Mouse (Mus musculus) embryo, embryonic 10 days (tissue): Measurements from ENCODE around the gene Zswim1.
A peak's percentile ranks its signal among the peaks of the same experiment; 100 is the strongest.

Experiments used
- DNase-seq: peaks from one replicate; pipeline ENCODE4 v3.0.0-alpha.2; 2015; ENCODE audit warnings: low spot score

The Zswim1 gene

DNA sequence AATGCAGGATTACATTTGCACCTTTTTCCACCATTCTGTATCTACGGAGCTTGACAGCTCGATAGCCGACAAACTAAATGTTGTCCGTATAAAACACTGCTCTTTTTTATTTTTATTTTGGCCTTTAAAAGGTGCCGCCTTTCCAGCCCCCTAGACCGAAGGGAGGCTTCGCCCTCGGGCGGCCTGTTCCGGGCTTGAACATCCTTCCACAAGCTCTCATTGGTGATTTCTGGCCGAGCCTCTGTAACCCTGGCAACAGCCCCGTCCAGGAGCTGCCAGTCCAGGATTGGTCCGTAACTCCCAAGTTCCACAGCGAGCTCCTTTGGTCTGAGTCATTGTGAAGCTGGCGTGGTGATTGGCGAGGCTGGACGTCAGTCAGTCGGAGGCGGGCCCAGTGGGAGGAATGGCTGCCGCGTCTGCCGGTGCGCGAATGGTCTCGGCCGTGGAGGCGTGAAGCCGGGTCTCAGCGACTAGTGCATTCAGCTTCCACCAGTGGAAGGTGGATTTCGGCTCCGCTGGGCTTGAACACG lies at the start of gene Zswim1:
Gene Zswim1, plus strand, starts transcription at position 51 of the 530 bp plus-strand sequence.
- DNase-seq, result peak; percentile 99

DNA sequence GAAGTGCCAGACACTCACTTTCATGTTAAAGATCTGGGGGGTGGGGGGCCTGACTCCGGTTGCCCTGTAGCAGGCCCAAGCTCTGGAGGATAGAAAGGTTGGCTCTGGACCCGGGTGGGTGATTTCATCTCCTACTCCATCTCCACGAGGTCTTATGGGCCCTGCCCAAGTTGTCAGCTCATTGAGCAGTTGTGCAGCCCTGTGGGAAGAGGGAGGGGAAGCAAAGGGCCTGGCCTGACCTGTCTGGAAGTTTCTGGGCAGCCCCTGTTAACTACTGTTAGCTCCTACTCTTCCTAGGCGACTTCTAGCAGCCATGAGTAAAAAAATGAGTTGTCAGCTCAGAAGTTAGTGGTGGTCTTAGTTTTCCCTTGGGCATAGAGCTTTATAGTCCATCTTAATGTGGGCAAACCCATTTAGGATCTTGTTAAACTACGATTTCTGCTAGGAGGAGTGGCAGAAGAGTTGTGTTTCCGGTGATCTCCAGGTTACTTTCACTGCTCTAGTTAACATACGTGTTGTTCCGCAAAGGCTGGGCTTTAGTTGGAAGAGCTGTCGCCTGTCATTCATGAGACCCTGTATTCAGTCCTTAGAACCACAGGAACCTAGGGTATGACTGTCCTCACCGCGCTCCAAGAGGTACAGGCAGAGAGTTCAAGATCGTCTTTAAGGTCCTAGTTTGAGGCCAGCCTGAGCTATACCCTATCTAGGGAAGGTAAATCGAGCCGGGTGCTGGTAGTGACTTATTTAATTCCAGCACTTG lies 49.1 kb upstream of the Zswim1 start:
- DNase-seq, result no peak

DNA sequence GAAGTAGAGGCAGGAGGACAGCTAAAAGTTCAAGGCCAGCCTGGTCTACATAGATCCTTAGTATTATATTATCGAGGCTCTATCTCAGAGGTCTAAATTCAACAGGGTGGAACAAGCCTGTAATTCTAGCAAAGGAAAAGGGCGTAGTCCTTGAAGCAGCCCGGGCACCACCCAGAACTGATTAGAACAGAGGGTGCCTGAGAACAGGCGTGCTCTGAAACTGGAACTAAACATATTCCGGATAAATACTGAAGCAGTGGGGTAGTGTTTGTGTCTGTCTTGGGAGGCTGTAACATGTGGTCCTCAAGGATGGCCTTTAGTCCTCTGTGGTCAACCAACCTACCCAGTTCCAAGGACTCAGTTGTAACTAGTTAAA lies 48.5 kb upstream of the Zswim1 start:
- no peak for DNase-seq

DNA sequence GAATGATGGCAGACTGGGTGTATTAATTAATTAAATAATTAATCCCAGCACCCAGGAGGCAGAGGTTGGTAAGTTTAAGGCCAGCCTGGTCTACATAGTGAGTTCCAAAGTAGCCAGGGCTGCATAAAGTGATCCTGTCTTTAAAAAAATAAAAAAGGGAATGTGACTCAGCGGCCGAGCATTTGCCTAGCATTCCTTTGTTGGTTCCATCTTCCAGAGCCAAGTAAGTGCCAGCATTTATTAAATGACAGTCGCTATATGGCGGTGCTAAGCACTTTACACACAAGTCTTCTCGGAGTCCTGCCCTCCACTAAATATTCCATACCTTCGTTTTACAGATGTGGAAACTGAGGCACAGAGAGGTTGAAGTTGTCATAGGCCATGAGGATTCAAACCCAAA lies 46.4 kb upstream of the Zswim1 start:
- DNase-seq, result no peak

DNA sequence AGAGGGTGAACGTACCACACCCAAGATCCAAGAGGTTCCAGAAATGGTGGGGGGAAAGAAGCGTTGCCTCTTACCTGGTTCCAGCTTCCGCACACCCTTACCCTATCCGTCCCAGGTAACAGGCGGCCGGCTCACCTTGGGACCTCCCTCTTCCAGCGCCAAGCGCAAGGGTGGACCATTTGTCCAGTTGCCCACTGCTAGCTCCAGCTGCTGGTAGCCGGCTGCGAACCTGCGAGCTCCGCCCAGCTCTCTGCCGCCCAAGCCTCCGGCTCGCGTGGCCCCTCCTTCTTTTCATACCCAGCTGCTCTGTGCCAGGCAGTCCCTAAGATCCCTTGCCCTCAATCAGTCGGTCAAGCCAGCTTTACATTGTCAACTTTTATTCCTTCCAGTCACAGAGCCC lies 45.7 kb upstream of the Zswim1 start:
- DNase-seq, result no peak

DNA sequence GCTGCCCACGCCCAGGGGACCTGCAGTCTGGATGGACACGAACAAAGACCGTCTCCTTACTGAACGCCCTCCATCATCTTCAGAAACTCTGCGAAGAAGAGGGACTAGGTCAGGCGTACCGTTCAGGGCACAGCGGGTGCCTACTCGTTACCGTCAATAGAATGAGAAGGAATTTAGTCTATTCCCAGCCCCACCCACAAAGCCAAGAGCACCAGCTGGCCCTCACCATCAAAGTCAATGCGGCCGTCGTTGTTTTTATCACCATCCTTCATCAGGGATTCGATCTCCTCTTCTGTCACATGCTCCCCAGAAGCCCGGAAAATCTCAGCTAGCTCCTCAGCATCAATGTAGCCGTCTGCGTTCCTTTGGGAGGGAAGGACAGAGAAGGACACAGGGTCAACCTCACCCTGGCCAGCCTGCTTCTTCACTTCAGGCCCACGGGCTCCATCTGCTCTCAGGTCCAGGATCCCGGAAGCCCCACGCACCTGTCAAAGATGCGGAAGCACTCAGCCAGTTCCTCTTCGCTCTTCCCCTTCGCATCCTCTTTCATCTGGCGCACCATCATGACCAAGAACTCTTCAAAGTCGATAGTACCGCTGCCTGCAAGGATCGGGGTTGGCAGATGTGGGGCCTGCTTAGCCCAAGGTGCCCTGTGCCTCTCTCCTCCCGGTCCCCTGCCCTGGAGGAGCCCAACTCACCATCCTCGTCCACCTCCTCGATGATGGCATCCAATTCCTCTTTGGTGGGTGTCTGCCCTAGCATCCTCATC lies 45.1 kb upstream of the Zswim1 start:
- no peak for DNase-seq

DNA sequence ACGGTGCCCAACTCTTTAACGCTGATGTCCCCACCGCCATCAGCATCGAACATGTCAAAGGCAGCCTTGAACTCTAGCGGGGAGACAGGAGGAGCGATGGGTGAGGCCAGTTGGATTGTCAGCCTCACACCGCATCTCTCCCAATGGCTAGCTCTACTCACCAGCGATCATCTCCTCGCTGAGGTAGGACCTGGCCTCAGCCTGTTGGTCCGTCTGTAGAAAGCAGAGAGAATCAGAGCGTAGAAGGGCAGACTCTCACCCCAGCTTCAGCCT lies 44.5 kb upstream of the Zswim1 start:
- DNase-seq, result no peak

DNA sequence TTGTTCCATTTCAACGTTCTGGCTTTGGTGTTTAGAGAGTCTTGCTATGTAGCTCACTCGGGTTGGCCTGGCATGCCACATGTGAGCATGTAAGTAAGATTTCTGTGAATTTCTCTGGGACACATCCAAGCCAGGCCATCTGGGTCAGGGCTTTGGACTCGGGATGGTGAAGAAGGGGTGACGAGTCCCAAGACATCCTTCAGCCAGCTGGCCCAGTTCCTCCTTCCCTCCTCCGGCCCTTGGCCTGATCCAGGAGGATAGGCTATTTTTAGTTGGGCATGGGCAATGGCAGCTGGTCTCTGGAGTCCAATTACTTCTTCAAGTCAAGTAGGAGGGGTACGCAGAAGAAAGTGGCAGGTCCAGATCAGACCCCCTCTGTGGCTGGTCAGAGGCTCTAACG lies 43.7 kb upstream of the Zswim1 start:
- no peak for DNase-seq

DNA sequence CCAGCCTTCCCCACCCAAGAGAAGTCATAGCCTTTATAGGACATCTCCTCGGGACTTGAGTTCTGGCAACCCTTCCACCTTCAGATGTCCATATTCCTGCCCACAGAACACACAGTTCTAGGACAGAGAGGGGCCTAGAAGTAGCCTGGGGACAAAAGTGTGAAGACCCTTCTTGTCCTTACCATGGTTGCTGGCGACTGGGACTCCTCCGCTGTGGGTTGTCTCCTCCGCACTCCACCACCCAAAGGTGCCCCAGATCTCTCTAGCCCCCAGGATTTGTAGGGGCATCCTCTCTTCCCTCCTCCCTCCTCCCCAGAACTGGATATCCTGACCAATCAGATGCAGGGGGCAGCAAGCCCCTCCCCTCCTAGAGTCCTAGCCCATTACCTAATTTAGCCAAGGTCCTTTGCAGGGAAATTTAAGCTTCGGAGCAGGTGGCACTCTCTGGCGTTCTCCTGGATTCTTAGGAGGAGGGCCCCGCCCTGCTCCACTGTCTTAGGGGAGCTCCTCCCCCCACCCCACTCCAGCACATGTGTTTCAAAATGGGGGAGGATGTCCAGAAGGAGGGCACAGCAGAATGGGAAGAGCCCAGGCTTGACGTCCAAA lies 42.9 kb upstream of the Zswim1 start, which contains the start of gene Tnnc2:
Gene Tnnc2, minus strand, starts transcription at position 487 of the 606 bp plus-strand sequence.
- DNase-seq, result no peak

DNA sequence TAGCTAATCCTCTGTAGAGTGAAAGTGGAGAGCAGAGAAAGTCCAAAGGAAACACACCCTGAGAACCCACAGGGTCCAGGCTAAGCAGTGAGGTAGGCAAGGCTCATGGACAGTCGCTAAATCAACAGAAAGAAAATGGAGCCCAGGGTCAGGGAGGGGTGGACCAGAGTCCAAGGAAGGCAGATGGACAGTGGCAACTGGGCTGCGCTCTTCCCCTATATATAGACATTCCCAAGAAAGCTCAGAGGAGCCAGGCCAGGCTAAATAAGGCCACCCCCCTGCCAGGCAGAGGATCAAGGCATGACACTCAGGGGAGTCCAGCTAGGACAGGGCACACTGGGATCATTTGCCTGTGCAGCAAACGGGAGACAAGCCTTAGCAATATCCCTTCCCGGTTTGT lies 40.6 kb upstream of the Zswim1 start:
- DNase-seq, result no peak

DNA sequence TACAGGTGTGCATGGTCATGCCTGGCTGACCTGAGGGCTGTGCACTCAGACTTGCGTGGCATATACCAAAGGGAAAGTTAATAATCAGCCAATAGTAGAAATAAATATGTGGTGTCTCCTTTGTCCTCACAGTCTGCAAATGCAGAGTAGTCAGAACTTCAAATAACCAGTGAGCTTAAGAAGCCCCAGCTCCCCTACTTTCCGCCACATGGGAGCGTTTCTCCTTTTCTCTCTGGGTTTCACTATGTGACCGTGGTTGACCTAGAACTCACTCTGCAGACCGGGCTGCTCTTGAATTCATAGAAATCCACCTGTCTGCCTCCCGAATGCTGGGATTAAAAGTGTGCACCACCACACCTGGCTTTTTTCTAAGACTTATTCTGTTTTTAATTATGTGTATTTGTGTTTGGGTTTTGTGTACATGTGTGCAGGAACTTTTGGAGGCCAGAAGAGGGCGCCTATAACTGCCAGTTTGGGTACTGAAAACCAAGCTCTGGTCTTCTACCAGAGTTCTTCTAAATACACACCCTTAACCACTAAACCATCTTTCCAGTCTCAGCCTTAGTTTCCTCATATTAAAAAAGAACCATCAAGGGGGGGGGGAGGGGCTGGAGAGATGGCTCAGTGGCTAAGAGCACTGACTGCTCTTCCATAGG lies 38.4 kb upstream of the Zswim1 start:
- DNase-seq, result no peak

DNA sequence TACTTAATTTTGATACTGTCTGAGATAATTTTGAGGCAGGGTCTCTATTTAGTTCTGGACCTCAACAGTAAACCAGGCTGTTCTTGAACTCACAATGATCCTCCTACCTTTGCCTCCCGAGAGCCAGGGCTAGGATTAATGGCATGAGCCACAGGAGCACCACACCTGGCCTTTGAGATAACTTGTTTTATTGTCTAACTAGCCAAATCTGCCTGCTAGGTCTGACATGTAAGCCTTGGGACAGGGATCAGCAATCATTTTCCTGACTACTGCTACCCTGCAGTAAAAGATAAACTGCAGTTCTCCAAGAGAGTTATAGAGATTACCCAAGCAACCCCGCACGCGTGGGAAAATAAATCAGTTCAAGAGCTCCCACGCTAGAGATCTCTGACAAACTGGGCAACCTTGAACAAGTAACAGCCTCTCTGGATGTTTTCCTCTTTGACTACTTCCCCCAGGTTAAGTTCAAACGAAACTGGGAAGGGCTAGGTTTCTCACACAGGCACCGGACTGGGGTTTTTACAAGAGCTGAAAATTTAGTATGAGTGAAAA lies 37.5 kb upstream of the Zswim1 start:
- DNase-seq, result no peak

DNA sequence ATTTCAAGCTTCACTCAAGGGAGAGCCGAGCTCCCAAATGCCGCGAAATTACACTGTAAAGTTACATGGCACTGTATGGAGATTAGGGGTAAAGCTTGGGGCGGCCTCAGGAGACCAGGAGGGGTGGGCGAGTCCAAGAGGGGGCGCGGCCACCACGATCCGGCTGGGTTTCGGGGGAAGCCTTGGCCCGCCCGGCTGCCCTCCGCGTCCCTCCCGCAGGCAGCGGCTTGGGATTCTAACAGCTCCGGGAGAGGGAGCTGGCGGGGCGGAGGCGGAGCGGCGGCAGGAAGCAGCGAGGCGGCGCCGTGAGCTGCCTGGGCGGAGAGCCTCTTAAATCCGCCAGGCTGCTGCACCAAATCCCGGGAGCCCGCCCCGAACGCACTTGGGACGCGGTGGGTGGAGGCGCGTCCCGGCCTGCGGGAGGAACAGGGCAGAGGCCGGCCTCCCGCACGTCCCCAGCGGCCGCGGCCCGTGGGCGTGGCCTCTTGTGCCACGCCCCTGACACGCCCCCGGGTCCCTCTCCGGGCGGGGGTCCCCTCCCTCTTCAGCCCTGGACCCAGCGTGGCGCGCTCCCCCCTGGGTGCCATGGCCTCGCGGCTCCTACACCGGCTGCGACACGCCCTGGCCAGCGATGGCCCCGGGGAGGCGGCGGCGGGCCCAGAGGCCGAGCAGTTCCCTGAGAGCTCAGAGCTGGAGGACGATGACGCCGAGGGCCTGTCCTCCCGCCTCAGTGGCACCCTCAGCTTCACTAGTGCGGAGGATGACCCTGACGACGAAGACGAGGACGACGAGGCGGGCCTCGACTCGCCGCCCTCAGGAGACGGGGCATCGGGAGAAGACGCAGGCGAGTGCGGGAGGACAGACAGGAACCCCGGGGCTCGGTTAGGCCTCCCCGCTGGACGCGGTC lies 36.8 kb upstream of the Zswim1 start, which contains the start of gene Snx21:
Gene Snx21, plus strand, starts transcription at position 343 of the 907 bp plus-strand sequence.
- DNase-seq, result peak; percentile 83

DNA sequence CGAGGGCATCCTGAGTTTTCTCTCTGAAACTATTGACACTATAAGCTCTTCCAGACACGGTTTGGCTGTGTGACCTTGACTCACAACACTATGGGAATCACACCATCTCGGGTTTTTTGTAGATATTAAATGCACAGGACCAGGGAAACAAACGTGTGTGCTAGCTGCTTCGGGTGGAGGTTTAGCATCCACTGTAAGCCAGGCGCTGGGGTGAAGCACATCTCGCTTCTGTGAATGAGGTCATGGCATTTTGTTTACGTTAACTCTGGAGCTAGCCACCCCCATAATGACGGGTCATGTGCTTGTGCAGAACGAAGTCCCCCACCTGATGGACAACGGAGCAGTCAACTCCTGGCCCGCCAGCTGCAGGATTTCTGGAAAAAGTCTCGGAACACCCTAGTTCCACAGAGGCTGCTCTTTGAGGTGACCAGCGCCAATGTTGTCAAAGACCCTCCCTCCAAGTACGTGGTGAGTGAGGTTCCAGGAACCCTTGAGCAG lies 36.0 kb upstream of the Zswim1 start:
- DNase-seq, result peak; percentile 42

DNA sequence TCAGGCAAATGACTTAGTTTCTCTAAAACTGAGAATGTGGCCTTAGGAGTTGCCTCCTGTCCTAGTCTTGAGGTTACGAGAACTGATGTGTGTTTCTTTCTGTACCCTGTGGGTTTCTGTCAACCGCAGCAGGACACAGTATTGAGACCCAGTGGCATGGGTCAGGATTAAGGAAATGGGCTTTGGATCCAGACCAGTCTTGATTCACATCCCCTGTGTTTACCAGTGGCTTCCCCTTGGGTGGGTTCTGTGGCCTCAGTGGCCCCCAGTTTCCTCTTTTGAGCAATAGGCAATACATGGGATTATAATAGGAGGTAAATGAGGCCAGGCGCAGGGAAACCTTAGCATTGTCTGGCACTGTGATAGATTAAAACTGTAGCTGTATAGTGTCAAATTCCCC lies 35.5 kb upstream of the Zswim1 start:
- no peak for DNase-seq

DNA sequence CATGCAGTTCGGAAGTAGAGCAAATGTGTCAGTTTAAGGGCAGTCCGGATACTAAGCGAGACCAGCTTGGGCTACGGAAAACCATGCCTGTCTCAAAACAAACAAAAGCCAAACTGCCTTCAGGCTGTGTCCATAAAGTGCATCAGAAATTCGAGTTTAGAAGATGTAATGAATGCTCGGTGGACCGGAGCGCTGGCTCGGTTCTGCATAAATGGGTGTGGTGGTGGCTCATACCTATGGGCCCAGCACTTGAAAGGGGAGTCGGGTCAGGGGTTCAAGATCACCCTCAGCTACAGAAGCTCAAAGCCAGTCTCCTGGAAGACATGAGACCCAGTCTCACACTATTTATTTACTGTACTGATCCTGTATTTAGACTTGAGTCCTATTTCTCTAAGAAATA lies 34.7 kb upstream of the Zswim1 start:
- no peak for DNase-seq

DNA sequence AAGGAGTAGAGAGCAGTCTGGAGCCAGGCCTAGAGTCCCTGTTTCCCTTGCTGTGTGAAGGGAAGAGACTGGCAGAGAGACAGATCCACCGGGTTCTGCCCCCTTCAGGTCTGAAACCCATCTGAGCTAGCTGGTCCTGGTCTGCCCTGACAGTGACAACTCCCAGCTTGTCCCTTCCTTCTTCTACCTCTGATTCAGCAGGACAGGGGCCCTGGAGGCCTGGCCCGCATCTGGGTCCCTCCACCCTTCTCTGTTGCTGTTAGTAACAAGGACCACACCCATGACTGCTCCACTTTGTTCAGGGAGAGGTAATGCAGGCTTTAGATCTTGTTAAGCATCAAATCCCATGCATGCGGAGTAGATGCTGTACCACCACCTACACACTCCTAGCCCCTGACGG lies 34.1 kb upstream of the Zswim1 start:
- DNase-seq, result no peak

DNA sequence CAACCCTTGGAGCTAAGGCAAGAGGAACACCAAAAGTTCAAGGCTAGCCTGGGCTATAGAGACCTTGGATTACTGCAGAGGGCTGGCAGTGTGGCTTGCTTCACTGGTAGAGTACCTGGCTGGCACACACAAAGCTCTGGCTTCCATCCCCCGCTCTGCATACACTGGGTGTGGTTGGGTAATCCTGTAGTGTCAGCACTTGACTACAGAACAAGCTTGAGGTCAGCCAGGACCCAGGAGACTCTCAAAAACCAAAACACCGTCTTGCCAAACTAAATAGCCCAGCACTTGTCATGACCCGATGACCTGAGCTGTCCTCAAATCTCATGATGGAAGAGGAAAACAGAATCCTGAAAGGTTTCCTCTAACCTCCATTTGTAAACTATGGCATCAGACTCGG lies 32.0 kb upstream of the Zswim1 start:
- no peak for DNase-seq

DNA sequence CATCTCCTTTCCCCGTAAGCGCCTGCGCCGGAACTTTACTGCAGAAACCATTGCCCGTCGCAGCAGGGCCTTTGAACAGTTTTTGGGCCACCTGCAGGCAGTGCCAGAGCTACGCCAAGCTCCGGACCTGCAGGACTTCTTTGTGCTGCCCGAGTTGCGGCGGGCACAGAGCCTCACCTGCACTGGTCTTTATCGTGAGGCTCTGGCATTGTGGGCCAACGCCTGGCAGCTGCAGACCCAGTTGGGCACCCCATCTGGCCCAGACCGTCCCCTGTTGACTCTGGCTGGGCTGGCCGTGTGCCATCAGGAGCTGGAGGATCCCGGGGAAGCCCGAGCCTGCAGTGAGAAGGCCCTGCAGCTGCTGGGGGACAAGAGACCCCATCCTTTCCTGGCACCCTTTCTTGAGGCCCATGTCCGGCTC lies 30.6 kb upstream of the Zswim1 start:
- DNase-seq, result no peak

DNA sequence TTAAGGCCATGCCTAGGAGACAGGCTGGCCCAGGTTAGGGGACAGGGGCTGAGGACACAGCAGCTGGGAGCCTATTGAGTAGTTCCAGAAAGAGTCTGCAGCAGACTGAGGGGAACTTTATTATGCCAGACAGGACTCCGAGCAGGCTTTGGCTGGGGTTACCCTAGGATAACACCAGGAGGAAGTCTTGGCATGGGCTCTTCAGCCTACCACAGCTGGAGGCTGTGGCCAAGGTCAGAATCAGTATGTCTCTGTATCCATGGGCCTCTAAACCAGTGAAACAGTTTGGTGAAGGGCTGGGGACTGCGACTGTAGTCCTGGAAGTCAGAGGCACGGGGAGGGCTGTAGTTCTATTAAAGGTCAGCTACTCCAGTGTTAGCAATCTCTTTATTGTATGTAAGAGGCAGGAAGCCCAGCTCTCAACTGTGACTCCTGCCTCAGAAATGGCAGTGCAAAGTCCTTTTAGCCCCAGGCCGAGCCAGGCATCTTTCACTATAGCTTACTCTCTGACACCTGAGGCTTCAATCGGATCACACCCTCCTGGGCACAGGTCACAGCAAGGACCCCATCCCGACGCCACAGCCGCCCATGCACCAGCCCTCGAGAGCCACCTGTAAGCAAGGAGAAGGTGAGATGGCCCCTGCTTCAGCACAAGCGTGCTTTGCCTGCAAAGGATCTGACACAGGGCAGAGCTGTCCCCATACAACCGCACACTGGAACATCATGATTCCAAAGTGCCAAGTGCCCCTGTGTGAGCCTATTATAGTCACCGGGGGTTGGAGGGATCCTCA lies 29.9 kb upstream of the Zswim1 start:
- DNase-seq, result no peak
